Mouse (Mus musculus) bone marrow, adult 2 months (tissue): ENCODE results near the gene Dnaja2.

Experiments used
- CTCF ChIP-seq: fragments of 200-500 bp; IDR thresholded peaks from 2 replicates; pipeline ENCODE4 v1.5.1; 2011; ENCODE audit warnings: low read length, control low read depth; ENCODE audit not compliant: control insufficient read depth, insufficient read depth
- POLR2A ChIP-seq: fragments of 200-500 bp; IDR thresholded peaks from 2 replicates; pipeline ENCODE4 v1.6.1; 2011; ENCODE audit warnings: low read depth, mild to moderate bottlenecking, control low read depth, low read length, borderline replicate concordance; ENCODE audit not compliant: control insufficient read depth

GRCm38 (mm10) chr8:85588596-85588995, 33.5 kb upstream of the Dnaja2 start:
- TF ChIP-seq POLR2A (no peak), CTCF (no peak)
